Mouse (Mus musculus): ENCODE data around the gene Cks2. TPM values are rescaled to one million over a fixed set of nuclear protein-coding genes. Genes with fewer than 3 reads are reported as not detected.
A peak's percentile ranks its signal among the peaks of the same experiment; 100 is the strongest.
"Not testable (repeated sequence)": the region's sequence is repeated elsewhere in the genome, so short reads cannot be mapped to it uniquely, and the experiment has no call there.

Cks2 gene
- polyA plus RNA-seq, 1 experiment from 2014 or later = 272 TPM

DNA sequence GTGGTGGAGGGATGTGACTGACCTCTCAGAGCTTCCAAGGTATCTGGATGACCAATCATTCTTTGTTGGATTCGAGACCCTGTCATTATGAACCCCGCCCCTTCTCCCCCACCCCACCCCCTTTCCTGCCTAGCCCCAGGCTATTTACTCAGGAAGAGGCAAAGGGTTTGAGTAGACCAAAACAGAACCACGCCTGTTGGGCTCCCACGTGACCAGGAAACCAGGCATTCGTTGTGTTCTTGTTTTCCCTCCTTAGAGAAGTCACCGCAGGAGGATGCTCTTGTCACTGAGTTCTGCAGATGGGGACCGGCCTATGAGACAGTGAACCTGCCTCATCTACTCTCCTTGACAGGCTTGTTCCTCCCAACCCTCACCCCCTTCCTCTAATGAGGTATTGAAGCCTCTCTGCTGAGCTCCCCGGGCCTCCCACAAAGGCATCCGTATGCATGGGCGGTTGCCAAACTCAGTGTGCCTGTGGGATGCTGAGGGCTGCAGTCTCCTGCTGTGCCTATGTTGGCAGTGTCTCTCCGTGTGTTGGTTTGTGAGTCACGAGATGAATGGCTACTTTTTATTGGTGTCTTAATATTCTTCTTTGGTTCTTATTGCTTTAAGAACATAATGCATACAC lies 28.5 kb upstream of the Cks2 start:
- Histone ChIP-seq H3K9ac (no peak overlapping the region), H3K36me3 (no peaks in the 10 kb centered on the region), H3K9me3 (no peaks in the 10 kb centered on the region), H3K27ac (replicated peaks) (no peak overlapping the region), H3K4me1 (peaks cover 11% of the 10 kb centered on the region; the same call in 1 of the 2 replicates), H3K27me3 (replicated peaks) (0 out of 2 replicates have a peak, but pooled peaks cover 5% of the 10 kb centered on the region), H3K4me3 (no peak overlapping the region), H3K4me2 (no peak overlapping the region)
- 19% methylated on average over 12 of the region's 12 CpGs for WGBS
- ATAC-seq (ENCODE audit: extremely low read depth, insufficient number of reproducible peaks, low FRiP score, low TSS enrichment) = no peak

DNA sequence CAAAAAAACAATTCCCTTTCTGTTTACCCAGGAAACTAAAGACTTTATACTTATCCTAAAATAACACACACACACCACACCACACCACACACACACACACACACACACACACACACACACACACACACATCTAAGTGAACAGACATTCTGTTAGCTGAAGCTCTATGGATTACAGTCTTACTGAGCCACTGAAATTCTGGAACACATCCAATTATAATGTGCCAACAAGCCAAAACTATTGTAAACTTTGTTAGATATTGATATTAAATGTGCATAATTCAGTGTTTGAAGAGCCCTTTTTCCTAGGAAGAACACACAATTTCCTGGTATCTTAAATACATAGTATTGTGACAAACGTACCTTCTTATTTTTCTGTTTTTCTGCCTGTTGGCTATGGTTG lies 27.7 kb upstream of the Cks2 start:
- H3K27me3 ChIP-seq (replicated peaks) = 0 out of 2 replicates have a peak, but pooled peaks cover 5% of the 10 kb centered on the region
- H3K9ac ChIP-seq = no peak overlapping the region
- no peak overlapping the region for H3K27ac ChIP-seq (replicated peaks)
- H3K4me1 ChIP-seq = peaks cover 11% of the 10 kb centered on the region; the same call in 1 of the 2 replicates
- H3K9me3 ChIP-seq = no peaks in the 10 kb centered on the region
- no peak overlapping the region for H3K4me3 ChIP-seq
- H3K4me2 ChIP-seq = no peak overlapping the region
- 50% methylated on average over 1 of the region's 1 CpGs for WGBS
- no peaks in the 10 kb centered on the region for H3K36me3 ChIP-seq
- ATAC-seq (ENCODE audit: extremely low read depth, insufficient number of reproducible peaks, low FRiP score, low TSS enrichment) = no peak

DNA sequence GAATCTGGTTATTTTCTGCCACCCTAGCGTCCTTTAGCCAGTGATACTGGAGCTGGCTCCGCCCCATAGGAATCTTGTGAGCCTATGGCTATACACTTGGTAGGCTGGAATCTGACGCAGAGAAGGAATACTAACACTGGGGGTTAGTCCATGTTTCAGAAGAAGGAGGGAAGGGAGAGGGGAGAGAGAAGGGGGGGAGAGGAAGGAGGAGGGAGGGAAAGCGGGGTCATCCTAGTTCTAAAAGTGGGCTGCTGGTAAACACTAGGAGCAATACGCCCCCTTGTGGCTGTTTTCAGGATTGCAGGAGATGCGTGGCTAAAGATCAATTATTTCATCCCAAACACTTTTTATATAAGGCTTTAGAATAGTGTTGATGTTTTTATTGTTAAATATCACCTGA lies 27.2 kb upstream of the Cks2 start:
- WGBS = 16% methylated on average over 6 of the region's 6 CpGs
- no peak overlapping the region for H3K27ac ChIP-seq (replicated peaks)
- peak overlapping the region; percentile 31 for H3K4me2 ChIP-seq
- no peaks in the 10 kb centered on the region for H3K36me3 ChIP-seq
- 0 out of 2 replicates have a peak, but pooled peaks cover 5% of the 10 kb centered on the region for H3K27me3 ChIP-seq (replicated peaks)
- no peaks in the 10 kb centered on the region for H3K9me3 ChIP-seq
- ATAC-seq (ENCODE audit: extremely low read depth, insufficient number of reproducible peaks, low FRiP score, low TSS enrichment) = no peak
- H3K9ac ChIP-seq = no peak overlapping the region
- H3K4me1 ChIP-seq = peaks cover 11% of the 10 kb centered on the region; the same call in 1 of the 2 replicates
- no peak overlapping the region for H3K4me3 ChIP-seq

DNA sequence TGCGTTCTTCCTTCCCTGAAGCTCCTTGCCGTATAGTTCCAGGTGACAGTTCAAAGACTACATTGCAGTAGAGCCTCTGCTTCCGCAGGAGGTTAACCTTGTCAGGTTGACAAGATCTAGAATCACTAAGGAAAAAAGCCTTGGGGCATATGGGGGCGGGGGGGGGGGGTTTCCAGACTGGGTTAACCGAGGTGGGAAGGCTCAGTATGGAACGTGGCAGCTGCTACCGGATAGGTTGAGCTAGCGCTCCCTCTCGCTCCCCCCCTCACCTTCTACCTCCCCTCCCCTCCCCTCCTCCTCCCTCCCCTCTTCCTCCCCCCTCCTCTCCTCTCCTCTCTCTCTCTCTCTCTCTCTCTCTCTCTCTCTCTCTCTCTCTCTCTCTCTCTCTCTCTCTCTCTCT lies 26.4 kb upstream of the Cks2 start:
- H3K27ac ChIP-seq (replicated peaks) = no peak overlapping the region
- no peak for ATAC-seq (ENCODE audit: extremely low read depth, insufficient number of reproducible peaks, low FRiP score, low TSS enrichment)
- no peak overlapping the region for H3K4me3 ChIP-seq
- H3K27me3 ChIP-seq (replicated peaks) = 0 out of 2 replicates have a peak, but pooled peaks cover 5% of the 10 kb centered on the region
- peaks cover 11% of the 10 kb centered on the region; the same call in 1 of the 2 replicates for H3K4me1 ChIP-seq
- H3K4me2 ChIP-seq = no peak overlapping the region
- no peaks in the 10 kb centered on the region for H3K36me3 ChIP-seq
- WGBS = 23% methylated on average over 9 of the region's 9 CpGs
- H3K9ac ChIP-seq = no peak overlapping the region
- H3K9me3 ChIP-seq = no peaks in the 10 kb centered on the region

DNA sequence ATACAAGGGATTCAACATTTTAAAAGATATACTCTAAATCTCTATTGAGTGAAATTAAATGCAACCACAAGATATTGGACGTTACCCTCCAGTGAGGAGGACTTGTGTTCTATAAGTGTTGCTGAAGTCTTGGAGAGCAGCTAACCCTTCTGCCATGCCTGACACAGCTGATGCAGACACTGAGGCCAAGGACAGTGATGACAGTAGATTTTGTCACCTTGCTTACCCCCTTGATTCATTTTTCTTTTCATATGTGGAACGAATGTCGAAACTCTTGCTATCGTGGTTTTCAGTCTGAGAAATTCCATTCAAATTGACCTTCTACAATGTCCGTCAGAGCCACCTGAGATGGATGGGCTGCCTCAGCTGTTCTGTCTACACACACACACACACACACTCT lies 22.4 kb upstream of the Cks2 start:
- no peak overlapping the region for H3K4me2 ChIP-seq
- no peaks in the 10 kb centered on the region for H3K36me3 ChIP-seq
- 0 out of 2 replicates have a peak, but pooled peaks cover 7% of the 10 kb centered on the region for H3K4me1 ChIP-seq
- 75% methylated on average over 5 of the region's 5 CpGs for WGBS
- no peaks in the 10 kb centered on the region for H3K27me3 ChIP-seq (replicated peaks)
- no peaks in the 10 kb centered on the region for H3K9me3 ChIP-seq
- no peak overlapping the region for H3K4me3 ChIP-seq
- H3K27ac ChIP-seq (replicated peaks) = no peak overlapping the region
- H3K9ac ChIP-seq = no peak overlapping the region
- no peak for ATAC-seq (ENCODE audit: extremely low read depth, insufficient number of reproducible peaks, low FRiP score, low TSS enrichment)

DNA sequence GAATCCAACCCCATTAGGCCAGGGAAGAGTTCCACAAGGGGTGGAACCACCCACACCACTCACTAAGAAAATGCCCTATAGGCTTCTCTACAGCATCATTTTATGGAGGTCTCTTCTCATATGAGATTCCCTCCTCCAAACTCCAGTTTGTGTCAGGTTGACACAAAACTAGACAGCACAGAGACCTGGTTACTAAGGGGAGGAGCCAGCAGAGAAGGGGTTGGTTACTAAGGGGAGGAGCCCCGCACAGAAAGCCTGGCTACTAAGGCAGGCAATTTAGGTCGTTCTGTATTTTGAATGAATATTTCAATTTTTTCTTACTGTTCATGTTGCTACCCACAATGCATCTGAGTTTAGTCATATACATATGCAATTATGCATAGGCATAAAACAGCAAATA lies 21.4 kb upstream of the Cks2 start:
- H3K9ac ChIP-seq = no peak overlapping the region
- H3K27ac ChIP-seq (replicated peaks) = no peak overlapping the region
- ATAC-seq (ENCODE audit: extremely low read depth, insufficient number of reproducible peaks, low FRiP score, low TSS enrichment) = no peak
- H3K36me3 ChIP-seq = no peaks in the 10 kb centered on the region
- H3K27me3 ChIP-seq (replicated peaks) = no peaks in the 10 kb centered on the region
- H3K4me3 ChIP-seq = no peak overlapping the region
- no peaks in the 10 kb centered on the region for H3K4me1 ChIP-seq
- no peak overlapping the region for H3K4me2 ChIP-seq
- 68% methylated on average over 2 of the region's 2 CpGs for WGBS
- no peaks in the 10 kb centered on the region for H3K9me3 ChIP-seq

DNA sequence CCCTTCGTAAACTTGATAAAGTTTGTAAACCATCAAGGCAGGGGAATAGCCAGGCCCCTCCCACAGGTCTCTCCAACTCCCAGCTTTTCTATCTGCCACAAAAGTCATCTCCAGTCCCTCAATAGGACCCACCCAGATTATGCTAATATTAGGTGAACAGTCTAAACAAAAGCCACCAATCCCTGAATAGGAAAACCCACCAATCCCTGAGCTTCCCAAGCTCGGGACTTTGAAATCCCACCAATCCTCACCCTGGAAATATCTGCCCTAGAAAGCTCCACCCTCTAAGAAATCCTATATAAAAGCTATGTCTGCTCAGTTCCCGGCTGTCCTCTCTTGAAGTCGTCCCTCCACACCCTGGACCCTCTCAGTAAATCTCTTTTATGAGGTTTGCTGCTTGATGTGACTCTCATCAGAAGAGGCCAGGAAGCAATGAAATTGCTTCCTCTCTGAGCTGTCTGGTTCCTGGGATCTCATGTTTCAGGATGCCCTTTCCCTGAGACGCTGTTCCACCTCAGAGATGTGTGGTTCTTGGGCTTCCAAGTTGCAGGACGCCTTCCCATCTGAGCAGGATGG lies 16.7 kb upstream of the Cks2 start:
- H3K27ac ChIP-seq (replicated peaks) = no peak overlapping the region
- no peak overlapping the region for H3K4me3 ChIP-seq
- no peaks in the 10 kb centered on the region for H3K27me3 ChIP-seq (replicated peaks)
- no peak for ATAC-seq (ENCODE audit: extremely low read depth, insufficient number of reproducible peaks, low FRiP score, low TSS enrichment)
- no peak overlapping the region for H3K4me2 ChIP-seq
- H3K9me3 ChIP-seq = no peaks in the 10 kb centered on the region
- no peak overlapping the region for H3K9ac ChIP-seq
- no peaks in the 10 kb centered on the region for H3K4me1 ChIP-seq
- WGBS = 79% methylated on average over 6 of the region's 6 CpGs
- no peaks in the 10 kb centered on the region for H3K36me3 ChIP-seq

DNA sequence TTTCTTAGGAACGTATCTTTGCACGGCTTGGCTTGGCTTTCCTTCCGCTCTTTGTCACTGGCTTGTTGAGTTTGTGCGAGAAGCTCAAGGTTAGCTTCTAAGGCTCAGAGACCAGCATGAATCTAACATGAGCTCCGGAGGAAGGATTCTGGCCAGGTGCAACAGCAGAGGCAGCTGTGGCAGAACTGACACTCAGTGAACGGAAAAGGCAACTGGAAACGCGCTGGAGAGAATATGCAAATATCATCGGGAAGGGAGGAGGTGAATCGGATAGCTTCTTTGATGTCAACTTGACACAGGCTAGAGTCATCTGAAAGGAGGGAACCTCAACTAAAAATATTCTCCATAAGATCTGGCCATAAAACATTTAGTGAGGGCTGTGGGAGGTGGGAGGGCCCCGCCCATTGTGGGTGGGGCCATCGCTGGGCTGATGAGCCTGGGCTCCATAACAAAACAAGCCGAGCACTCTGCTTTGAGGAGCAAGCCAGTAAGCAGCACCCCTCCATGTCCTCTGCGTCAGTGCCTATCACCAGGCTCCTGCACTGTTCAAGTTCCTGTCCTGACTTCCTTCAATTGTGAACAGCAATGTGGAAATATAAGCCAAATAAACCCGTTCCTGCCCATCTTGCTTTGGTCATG lies 13.6 kb upstream of the Cks2 start:
- no peak overlapping the region for H3K9ac ChIP-seq
- no peak overlapping the region for H3K27ac ChIP-seq (replicated peaks)
- ATAC-seq (ENCODE audit: extremely low read depth, insufficient number of reproducible peaks, low FRiP score, low TSS enrichment) = no peak
- no peaks in the 10 kb centered on the region for H3K36me3 ChIP-seq
- WGBS = 68% methylated on average over 15 of the region's 15 CpGs
- no peaks in the 10 kb centered on the region for H3K27me3 ChIP-seq (replicated peaks)
- H3K4me2 ChIP-seq = no peak overlapping the region
- no peaks in the 10 kb centered on the region for H3K4me1 ChIP-seq
- H3K4me3 ChIP-seq = no peak overlapping the region
- H3K9me3 ChIP-seq = no peaks in the 10 kb centered on the region

DNA sequence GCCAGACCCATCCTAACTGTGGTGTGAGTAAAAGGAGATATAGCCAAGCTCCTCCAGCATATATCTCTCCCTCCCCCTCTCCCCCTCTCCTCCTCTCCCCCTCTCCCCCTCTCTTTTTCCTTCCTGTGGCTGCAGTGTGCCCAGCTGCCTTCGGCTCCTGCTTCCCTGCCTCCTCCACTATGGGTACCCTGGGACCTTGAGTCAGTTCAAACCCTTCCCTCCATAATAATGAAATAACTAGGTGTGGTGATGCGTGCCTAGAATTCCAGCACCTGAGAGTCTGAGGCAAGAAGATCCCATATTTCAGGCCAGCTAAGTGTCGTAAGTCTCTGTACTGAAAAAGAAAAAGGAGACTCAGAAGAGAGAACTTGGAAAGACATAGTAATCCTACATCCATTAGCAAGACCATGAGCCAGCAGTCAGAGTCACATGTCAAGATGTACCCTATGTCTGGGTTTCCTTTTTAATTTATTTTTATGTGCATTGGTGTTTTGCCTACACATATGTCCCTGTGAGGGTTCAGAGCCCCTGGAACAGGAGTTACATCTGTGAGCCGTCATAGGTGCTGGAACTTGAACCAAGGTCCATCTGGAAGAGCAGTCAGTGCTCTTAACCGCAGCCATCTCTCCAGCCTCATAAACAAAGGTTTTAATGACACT lies 12.3 kb upstream of the Cks2 start:
- H3K4me2 ChIP-seq = no peak overlapping the region
- H3K27ac ChIP-seq (replicated peaks) = no peak overlapping the region
- no peaks in the 10 kb centered on the region for H3K27me3 ChIP-seq (replicated peaks)
- no peaks in the 10 kb centered on the region for H3K9me3 ChIP-seq
- H3K9ac ChIP-seq = no peak overlapping the region
- H3K4me1 ChIP-seq = no peaks in the 10 kb centered on the region
- no peaks in the 10 kb centered on the region for H3K36me3 ChIP-seq
- no peak for ATAC-seq (ENCODE audit: extremely low read depth, insufficient number of reproducible peaks, low FRiP score, low TSS enrichment)
- 76% methylated on average over 5 of the region's 5 CpGs for WGBS
- no peak overlapping the region for H3K4me3 ChIP-seq

DNA sequence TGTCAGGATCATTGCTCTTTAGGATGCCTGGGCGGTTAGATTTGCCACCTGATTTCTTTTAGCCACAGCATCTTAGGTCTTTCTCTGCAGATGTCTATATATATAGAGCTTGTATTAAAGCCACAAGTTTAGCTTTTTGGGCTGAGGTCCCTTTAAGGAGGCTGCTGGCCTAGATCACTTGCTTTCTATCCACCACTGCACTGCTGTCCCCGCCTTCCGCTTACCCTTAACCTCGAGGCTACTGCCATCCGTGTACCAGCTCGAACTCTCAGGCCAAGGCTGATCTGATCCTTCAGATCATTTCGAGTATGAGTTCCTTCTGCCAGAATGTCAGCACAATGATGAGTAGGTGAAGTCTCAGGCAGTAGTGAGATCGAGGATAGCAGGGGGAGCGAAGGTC lies 9.6 kb upstream of the Cks2 start:
- H3K36me3 ChIP-seq; ATAC-seq (ENCODE audit: extremely low read depth, insufficient number of reproducible peaks, low FRiP score, low TSS enrichment); H3K9me3 ChIP-seq; H3K4me3 ChIP-seq; H3K9ac ChIP-seq; H3K4me2 ChIP-seq; H3K27ac ChIP-seq (replicated peaks); H3K27me3 ChIP-seq (replicated peaks); H3K4me1 ChIP-seq: not testable (repeated sequence)
- 74% methylated on average over 3 of the region's 9 CpGs for WGBS

DNA sequence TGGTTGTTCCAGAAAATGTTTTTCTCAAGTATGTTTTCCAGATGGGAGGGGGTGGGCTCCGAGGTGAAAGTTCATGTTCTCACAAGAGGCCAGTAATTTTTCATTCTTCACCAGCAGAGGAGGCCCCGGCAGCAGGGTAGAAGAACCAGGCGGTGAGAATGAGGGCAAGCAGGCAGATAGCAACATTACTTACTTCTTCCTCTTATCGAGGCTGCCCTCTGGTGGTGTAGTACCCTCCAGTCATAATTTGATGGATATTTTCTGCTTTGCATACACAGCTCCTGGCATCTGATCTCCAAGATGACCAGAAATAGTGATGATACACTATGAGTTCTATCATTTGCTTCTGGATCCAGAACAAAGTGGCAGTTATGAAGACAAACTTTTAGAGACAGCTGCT lies 6.1 kb upstream of the Cks2 start:
- H3K36me3 ChIP-seq = no peaks in the 10 kb centered on the region
- no peaks in the 10 kb centered on the region for H3K9me3 ChIP-seq
- no peak overlapping the region for H3K9ac ChIP-seq
- WGBS = 80% methylated on average over 4 of the region's 4 CpGs
- no peaks in the 10 kb centered on the region for H3K27me3 ChIP-seq (replicated peaks)
- no peak overlapping the region for H3K4me3 ChIP-seq
- peaks cover 5% of the 10 kb centered on the region; the same call in 1 of the 2 replicates for H3K4me1 ChIP-seq
- no peak for ATAC-seq (ENCODE audit: extremely low read depth, insufficient number of reproducible peaks, low FRiP score, low TSS enrichment)
- no peak overlapping the region for H3K27ac ChIP-seq (replicated peaks)
- H3K4me2 ChIP-seq = no peak overlapping the region

All from heart, embryonic 13.5 days (tissue).